Mouse (Mus musculus) forebrain, embryonic 15.5 days (tissue): Measurements from ENCODE around the gene Ttc7. TPM values are rescaled to one million over a fixed set of nuclear protein-coding genes. Genes with fewer than 3 reads are reported as not detected.

Experiments used
- ATAC-seq: fragments of 200-750 bp; cut with Nextera tagmentation; replicated peaks from 2 replicates; pipeline ENCODE4 v1.8.0; 2017; ENCODE audit warnings: mild to moderate bottlenecking, moderate TSS enrichment, moderate library complexity
- H3K27ac ChIP-seq: fragments of 300-500 bp; sonication (generic); replicated peaks from 2 replicates; pipeline ENCODE4 v1.5.1; 2015; ENCODE audit warnings: mild to moderate bottlenecking, inconsistent platforms
- H3K27me3 ChIP-seq: fragments of 300-500 bp; sonication (generic); 2 replicates; pipeline ENCODE4 v1.6.1; 2015; ENCODE audit warnings: inconsistent platforms
- H3K36me3 ChIP-seq: fragments of 300-500 bp; sonication (generic); 2 replicates; pipeline ENCODE4 v1.6.1; 2015; ENCODE audit warnings: mild to moderate bottlenecking, inconsistent platforms
- H3K4me1 ChIP-seq: fragments of 300-500 bp; sonication (generic); 2 replicates; pipeline ENCODE4 v1.6.1; 2015; ENCODE audit warnings: inconsistent platforms
- H3K4me2 ChIP-seq: fragments of 300-500 bp; sonication (generic); replicated peaks from 2 replicates; pipeline ENCODE4 v1.6.1; 2015; ENCODE audit warnings: mild to moderate bottlenecking, inconsistent platforms
- H3K4me3 ChIP-seq: fragments of 300-500 bp; sonication (generic); 2 replicates; pipeline ENCODE4 v1.5.1; 2015; ENCODE audit warnings: mild to moderate bottlenecking, inconsistent platforms
- H3K9ac ChIP-seq: fragments of 300-500 bp; sonication (generic); replicated peaks from 2 replicates; pipeline ENCODE4 v1.6.1; 2015; ENCODE audit warnings: mild to moderate bottlenecking, inconsistent platforms
- H3K9me3 ChIP-seq: fragments of 300-500 bp; sonication (generic); 2 replicates; pipeline ENCODE4 v1.6.1; 2016; ENCODE audit warnings: inconsistent platforms
- WGBS: fragments of 180-500 bp; shearing (Covaris S2); methylation state at CpG from one replicate; pipeline ENCODE4 v1.1.7; 2015; ENCODE audit warnings: mixed read lengths; 5-methylcytosine and 5-hydroxymethylcytosine counted together
- polyA plus RNA-seq: library from polyadenylated mRNA; unstranded; fragments of >200 nt; fragmentation: Nextera tagmentation; extraction: Ambion mirVana; gene quantifications from 2 replicates; pipeline ENCODE4 v1.2.1, GENCODE M21; 2015

The Ttc7 gene
- polyA plus RNA-seq, 1 experiment from 2014 or later: 4.8 TPM

DNA sequence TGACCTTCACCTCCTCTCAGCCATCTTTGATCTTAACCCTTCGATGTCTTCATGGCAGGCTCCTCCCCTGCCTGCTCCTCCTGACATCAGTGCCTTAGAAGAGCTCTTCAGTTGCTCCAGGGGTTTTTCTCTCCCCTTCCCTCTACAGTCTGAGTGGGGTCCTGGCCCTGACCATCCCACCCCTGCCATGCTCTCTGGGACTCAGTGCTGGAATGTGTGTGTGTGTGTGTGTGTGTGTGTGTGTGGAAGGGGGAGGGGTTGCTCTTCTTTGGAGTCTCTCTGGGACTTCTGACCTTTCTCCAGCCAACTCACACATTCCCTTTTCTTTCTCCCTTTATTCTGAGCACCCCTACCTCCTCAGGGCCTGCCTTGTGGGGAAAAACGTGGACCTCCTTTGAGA, 83.8 kb downstream of the Ttc7 start:
- Histone ChIP-seq H3K9me3 (no peaks in the 10 kb centered on the region), H3K4me1 (peaks cover 40% of the 10 kb centered on the region), H3K9ac (no peak overlapping the region), H3K27ac (no peak overlapping the region), H3K4me3 (no peak overlapping the region), H3K4me2 (no peak overlapping the region), H3K27me3 (no peaks in the 10 kb centered on the region), H3K36me3 (no peaks in the 10 kb centered on the region)
- whole genome bisulfite sequencing: 32% methylated on average over 2 of the region's 2 CpGs
- no peak for ATAC-seq

GRCm38 (mm10) chr17:87367228-87367627, 84.5 kb downstream of the Ttc7 start:
- Histone ChIP-seq H3K36me3 (no peaks in the 10 kb centered on the region), H3K4me1 (peaks cover 44% of the 10 kb centered on the region), H3K9ac (no peak overlapping the region), H3K27ac (peak overlapping the region; percentile 24), H3K27me3 (no peaks in the 10 kb centered on the region), H3K9me3 (no peaks in the 10 kb centered on the region), H3K4me3 (no peak overlapping the region), H3K4me2 (no peak overlapping the region)
- WGBS: 42% methylated on average over 4 of the region's 4 CpGs
- no peak for ATAC-seq

GRCm38 (mm10) chr17:87367640-87368039, 85.0 kb downstream of the Ttc7 start:
- Histone ChIP-seq H3K4me2 (no peak overlapping the region), H3K4me1 (peaks cover 48% of the 10 kb centered on the region), H3K4me3 (no peak overlapping the region), H3K36me3 (no peaks in the 10 kb centered on the region), H3K9me3 (no peaks in the 10 kb centered on the region), H3K27me3 (no peaks in the 10 kb centered on the region), H3K9ac (no peak overlapping the region), H3K27ac (peak overlapping the region; percentile 24)
- WGBS: 59% methylated on average over 3 of the region's 3 CpGs
- ATAC-seq: 0 out of 2 replicates have a peak, but pooled peaks have one; percentile 21

GRCm38 (mm10) chr17:87368481-87368880, 85.8 kb downstream of the Ttc7 start:
- Histone ChIP-seq H3K27ac (peak overlapping the region; percentile 67; the same call in 1 of the 2 replicates), H3K4me1 (peaks cover 55% of the 10 kb centered on the region), H3K9ac (no peak overlapping the region), H3K9me3 (no peaks in the 10 kb centered on the region), H3K27me3 (no peaks in the 10 kb centered on the region), H3K36me3 (no peaks in the 10 kb centered on the region), H3K4me3 (no peak overlapping the region), H3K4me2 (no peak overlapping the region)
- WGBS: 92% methylated on average over 10 of the region's 10 CpGs
- ATAC-seq: no peak

GRCm38 (mm10) chr17:87369270-87369759, 86.6 kb downstream of the Ttc7 start:
- ATAC-seq: peak; percentile 17; the same call in 1 of the 2 replicates
- Histone ChIP-seq H3K36me3 (no peaks in the 10 kb centered on the region), H3K27ac (peak overlapping the region; percentile 67), H3K4me1 (peaks cover 55% of the 10 kb centered on the region), H3K9me3 (no peaks in the 10 kb centered on the region), H3K4me2 (no peak overlapping the region), H3K27me3 (no peaks in the 10 kb centered on the region), H3K4me3 (no peak overlapping the region), H3K9ac (0 out of 2 replicates have a peak overlapping the region, but pooled peaks have one; percentile 7)
- 56% methylated on average over 18 of the region's 18 CpGs for WGBS

- Histone ChIP-seq H3K9ac (no peak overlapping the region), H3K4me2 (no peak overlapping the region), H3K4me3 (no peak overlapping the region), H3K9me3 (no peaks in the 10 kb centered on the region), H3K27ac (peak overlapping the region; percentile 62), H3K27me3 (no peaks in the 10 kb centered on the region), H3K36me3 (no peaks in the 10 kb centered on the region), H3K4me1 (peaks cover 56% of the 10 kb centered on the region)
- WGBS: 58% methylated on average over 7 of the region's 7 CpGs
- no peak for ATAC-seq
These were observed 89.5 kb downstream of the Ttc7 start for GRCm38 (mm10) chr17:87372189-87372588.

GRCm38 (mm10) chr17:87373327-87373726, 90.6 kb downstream of the Ttc7 start:
- Histone ChIP-seq H3K9me3 (no peaks in the 10 kb centered on the region), H3K27me3 (no peaks in the 10 kb centered on the region), H3K4me1 (peaks cover 56% of the 10 kb centered on the region), H3K9ac (no peak overlapping the region), H3K36me3 (no peaks in the 10 kb centered on the region), H3K4me2 (no peak overlapping the region), H3K4me3 (no peak overlapping the region), H3K27ac (peak overlapping the region; percentile 62; the same call in 1 of the 2 replicates)
- ATAC-seq: no peak
- WGBS: 93% methylated on average over 9 of the region's 9 CpGs

DNA sequence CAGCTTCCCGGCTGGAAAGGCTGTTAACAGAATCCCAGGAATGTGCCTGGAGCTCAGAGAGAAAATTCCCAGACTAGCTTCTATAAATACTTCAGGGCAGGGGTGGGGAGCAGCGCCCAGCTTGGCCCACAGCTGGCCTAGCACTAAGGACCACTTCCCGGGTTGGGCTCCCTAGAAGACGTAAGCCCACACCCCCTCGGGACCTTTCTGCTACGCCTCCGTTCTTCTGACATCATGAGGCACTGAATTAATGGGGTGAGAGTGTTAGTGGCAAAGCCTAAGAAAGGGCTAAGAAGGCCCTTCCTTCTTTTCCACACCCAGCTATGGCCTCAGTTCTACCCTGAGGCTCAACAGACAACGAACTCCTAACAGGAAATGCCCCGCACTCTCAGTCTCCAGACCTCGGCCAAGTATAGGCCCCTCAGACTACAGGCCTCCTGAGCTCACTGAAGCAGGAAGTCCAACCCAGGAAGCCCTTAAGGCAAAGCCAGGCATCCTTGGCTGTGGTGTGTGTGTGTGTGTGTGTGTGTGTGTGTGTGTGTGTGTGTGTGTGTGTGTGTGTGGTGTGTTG, 93.3 kb downstream of the Ttc7 start:
- Histone ChIP-seq H3K4me3 (no peak overlapping the region), H3K4me2 (no peak overlapping the region), H3K4me1 (peaks cover 50% of the 10 kb centered on the region), H3K27ac (no peak overlapping the region), H3K9ac (no peak overlapping the region), H3K9me3 (no peaks in the 10 kb centered on the region), H3K36me3 (no peaks in the 10 kb centered on the region), H3K27me3 (no peaks in the 10 kb centered on the region)
- WGBS: 75% methylated on average over 10 of the region's 10 CpGs
- ATAC-seq: no peak

DNA sequence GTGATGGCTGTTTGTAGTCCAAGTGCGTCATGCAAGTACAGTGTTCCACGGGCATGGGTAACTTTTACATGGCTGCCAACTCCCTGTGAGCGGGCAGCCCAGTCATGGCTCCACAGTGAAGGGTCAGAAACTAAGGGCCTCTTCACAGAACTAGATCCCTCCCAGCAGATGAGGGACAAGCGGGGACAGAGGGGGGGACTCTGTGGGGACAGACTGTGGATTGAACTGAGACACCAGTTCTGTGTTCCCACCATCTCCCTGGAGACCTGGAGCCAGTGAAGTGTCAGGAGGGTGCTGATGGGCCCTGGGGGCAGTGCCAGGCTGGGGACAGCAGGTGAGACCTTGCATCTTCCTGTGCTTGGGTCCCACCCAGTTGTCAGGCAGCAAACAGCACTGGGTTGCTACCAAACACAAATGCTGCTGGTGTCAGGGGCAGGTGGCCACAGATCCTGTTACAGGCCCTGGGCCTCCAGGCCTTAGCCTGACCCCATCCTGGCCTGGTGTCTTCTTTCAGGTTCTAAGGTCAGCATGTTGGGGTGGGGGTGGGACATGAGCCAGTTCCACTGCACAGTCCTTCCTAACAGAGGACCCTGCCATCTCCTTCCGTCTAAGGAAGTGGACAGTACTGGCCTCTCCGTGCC, 94.3 kb downstream of the Ttc7 start:
- no peak for ATAC-seq
- Histone ChIP-seq H3K36me3 (no peaks in the 10 kb centered on the region), H3K4me2 (no peak overlapping the region), H3K9ac (no peak overlapping the region), H3K4me3 (no peak overlapping the region), H3K9me3 (no peaks in the 10 kb centered on the region), H3K27me3 (no peaks in the 10 kb centered on the region), H3K4me1 (peaks cover 45% of the 10 kb centered on the region), H3K27ac (no peak overlapping the region)
- WGBS: 89% methylated on average over 6 of the region's 6 CpGs

- Histone ChIP-seq H3K9ac (no peak overlapping the region), H3K4me3 (no peak overlapping the region), H3K27me3 (no peaks in the 10 kb centered on the region), H3K27ac (peak overlapping the region; percentile 68; the same call in 1 of the 2 replicates), H3K4me1 (peaks cover 39% of the 10 kb centered on the region), H3K9me3 (no peaks in the 10 kb centered on the region), H3K36me3 (no peaks in the 10 kb centered on the region), H3K4me2 (no peak overlapping the region)
- ATAC-seq: no peak
- WGBS: 43% methylated on average over 6 of the region's 6 CpGs
These were observed 94.8 kb downstream of the Ttc7 start for GRCm38 (mm10) chr17:87377536-87377935.

DNA sequence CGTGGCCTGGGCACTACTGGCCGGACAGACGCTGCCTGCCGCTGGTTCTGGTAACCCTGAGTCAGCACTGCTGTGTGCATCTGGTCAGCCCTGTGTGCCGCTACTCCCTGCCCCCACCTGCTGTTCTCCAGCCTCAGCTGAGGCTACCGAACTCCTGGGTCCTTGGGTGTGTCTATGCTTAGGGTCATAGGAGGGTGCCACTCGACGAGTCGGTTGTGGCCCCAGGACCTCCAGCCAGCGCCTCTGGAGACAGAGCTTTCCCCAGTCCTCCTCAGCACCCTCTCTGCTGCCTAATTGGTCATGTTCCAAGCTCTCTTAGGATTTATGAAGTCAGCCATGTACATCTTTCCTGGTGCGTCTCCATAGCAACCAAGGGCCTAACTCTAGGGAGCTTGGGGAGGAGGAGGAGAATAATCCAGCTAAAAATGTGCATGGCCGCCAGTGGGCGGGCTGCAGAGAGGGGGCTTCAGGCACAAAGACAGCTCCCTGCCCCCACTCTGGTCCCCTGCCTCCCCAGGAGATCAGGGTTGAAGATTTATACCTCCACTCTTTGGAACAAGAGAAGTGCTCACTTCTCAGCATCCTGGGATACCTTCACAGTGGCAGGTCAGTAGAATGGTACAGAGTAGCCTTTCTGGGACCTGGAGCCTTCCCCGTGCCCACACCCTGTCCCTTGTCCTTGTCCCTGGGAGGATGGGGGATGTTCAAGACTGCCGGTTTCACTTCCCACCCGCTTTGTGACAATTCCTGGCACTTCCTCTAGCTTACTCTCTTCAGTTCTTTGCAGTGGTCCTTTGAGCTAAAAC, 95.9 kb downstream of the Ttc7 start:
- Histone ChIP-seq H3K27ac (peak overlapping the region; percentile 68), H3K4me1 (peaks cover 31% of the 10 kb centered on the region), H3K4me3 (no peak overlapping the region), H3K36me3 (no peaks in the 10 kb centered on the region), H3K4me2 (no peak overlapping the region), H3K27me3 (no peaks in the 10 kb centered on the region), H3K9me3 (no peaks in the 10 kb centered on the region), H3K9ac (no peak overlapping the region)
- 49% methylated on average over 16 of the region's 16 CpGs for WGBS
- peak; percentile 68 for ATAC-seq

DNA sequence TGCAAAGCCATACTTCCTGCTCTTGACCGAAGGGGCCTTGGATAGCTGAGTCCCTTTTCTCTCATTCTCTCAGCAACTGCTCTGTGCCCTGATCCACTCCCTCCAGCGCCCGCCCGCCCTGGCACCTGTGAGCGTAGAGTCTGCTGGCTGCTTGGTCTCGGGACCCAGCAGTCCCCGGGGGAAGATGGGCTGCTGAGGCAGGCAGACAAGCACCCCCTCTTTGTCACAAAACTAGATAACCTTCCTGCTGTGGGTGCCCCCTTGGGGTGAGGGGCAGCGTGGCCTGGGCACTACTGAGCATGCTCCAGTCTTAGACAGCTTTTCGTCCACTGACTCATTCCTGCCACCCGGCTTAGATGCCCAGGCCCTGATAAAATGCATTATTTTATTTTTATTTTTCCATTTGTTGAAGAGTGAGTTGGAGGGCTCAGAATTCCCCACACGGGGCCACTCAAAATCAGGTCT, 96.5 kb downstream of the Ttc7 start:
- Histone ChIP-seq H3K9me3 (no peaks in the 10 kb centered on the region), H3K27ac (peak overlapping the region; percentile 68), H3K9ac (no peak overlapping the region), H3K4me1 (peaks cover 31% of the 10 kb centered on the region), H3K4me2 (no peak overlapping the region), H3K4me3 (no peak overlapping the region), H3K36me3 (no peaks in the 10 kb centered on the region), H3K27me3 (no peaks in the 10 kb centered on the region)
- 75% methylated on average over 11 of the region's 11 CpGs for WGBS
- ATAC-seq: no peak; the same call in 1 of the 2 replicates
